13 mouse cellular contexts compared by ENCODE assay signal in the genomic region with DNA sequence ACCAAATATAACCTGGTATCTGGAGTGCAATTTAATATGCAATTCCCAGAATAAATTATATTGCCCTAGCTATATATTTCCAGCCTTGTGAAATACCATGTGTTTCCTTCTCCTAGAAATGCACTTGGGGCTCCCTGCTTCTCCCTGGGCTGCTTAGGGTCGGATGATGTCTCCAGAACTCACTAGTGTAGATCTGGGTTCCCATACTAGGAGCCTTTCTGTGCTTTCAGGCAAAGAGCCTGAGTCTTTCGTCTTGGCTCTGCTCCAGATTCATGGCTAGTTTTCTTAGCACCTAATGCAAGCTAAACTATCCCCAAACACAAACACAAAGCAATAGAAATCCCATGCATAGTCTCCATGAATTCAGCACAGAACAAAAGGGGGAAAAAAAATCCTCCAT.
"Had no signal": no experiment of that assay in that cellular context is flagged by ENCODE, and none has a peak within 500 bp of the region (broad histone marks: within the 10 kb centered on the region; RNA-seq: fewer than 3 reads in every experiment).

No protein-coding gene starts in this region.

- H3K4me2 ChIP-seq: liver, embryonic 13.5 days had no signal

- H3K27me3 ChIP-seq: liver, embryonic 13.5 days had no signal

- H3K27ac ChIP-seq: kidney, postnatal 0 days; layer of hippocampus, adult 2 months; liver, embryonic 13.5 days; midbrain, embryonic 10.5 days had no signal

- ATAC-seq: midbrain, embryonic 16.5 days had no signal

- H3K4me3 ChIP-seq: layer of hippocampus, adult 2 months; liver, embryonic 13.5 days; midbrain, embryonic 10.5 days had no signal

- H3K9ac ChIP-seq: liver, embryonic 13.5 days; liver, postnatal 0 days had no signal

- DNase-seq: kidney, adult 9 months; kidney, postnatal 36 days; left cerebral cortex, postnatal 4 days; liver, embryonic 13.5 days; liver, postnatal 0 days; lung, postnatal 36 days; right cerebral cortex, adult 18-20 months; right cerebral cortex, postnatal 25 days; thymus, postnatal 36 days had no signal

- H3K36me3 ChIP-seq: liver, embryonic 13.5 days; midbrain, embryonic 10.5 days had no signal

- H3K9me3 ChIP-seq: liver, embryonic 13.5 days; midbrain, embryonic 10.5 days had no signal
